Mouse (Mus musculus): ENCODE data around the gene Hsd17b1. TPM values are rescaled to one million over a fixed set of nuclear protein-coding genes. Genes with fewer than 3 reads are reported as not detected.

The Hsd17b1 gene
- total and polyA plus RNA-seq, 2 experiments from 2014 or later, result 0.27 TPM; not detected in 1

- H3K27me3 ChIP-seq (ENCODE audit: insufficient read depth, low read length), result no peaks in the 10 kb centered on the region
- no peaks in the 10 kb centered on the region for H3K9me3 ChIP-seq (ENCODE audit: low read length)
- H3K27ac ChIP-seq (ENCODE audit: low read depth, low read length), result no peak overlapping the region
- 92% methylated on average over 9 of the region's 9 CpGs for WGBS
- no peak for TF ChIP-seq CTCF (IDR thresholded peaks at IDR 0.05)
- H3K4me2 ChIP-seq (ENCODE audit: low read depth, low read length, poor library complexity, severe bottlenecking), result no peak overlapping the region
- H3K9ac ChIP-seq (replicated peaks; ENCODE audit: low read length, poor library complexity, severe bottlenecking), result no peak overlapping the region
- ATAC-seq (ENCODE audit: low FRiP score), result no peak
- no peaks in the 10 kb centered on the region for H3K4me1 ChIP-seq (ENCODE audit: insufficient read depth, low read length)
- no peak overlapping the region for H3K4me3 ChIP-seq (ENCODE audit: low read depth, low read length)
- DNase-seq (ENCODE audit: low spot score), result no peak
- peaks cover 93% of the 10 kb centered on the region for H3K36me3 ChIP-seq (ENCODE audit: insufficient read depth, low read length)
Measured at GRCm38 (mm10) chr11:101050359-101050758, 27.9 kb upstream of the Hsd17b1 start.

GRCm38 (mm10) chr11:101051051-101051493 is 27.1 kb upstream of the Hsd17b1 start:
- H3K4me2 ChIP-seq (ENCODE audit: low read depth, low read length, poor library complexity, severe bottlenecking), result no peak overlapping the region
- 85% methylated on average over 6 of the region's 6 CpGs for WGBS
- H3K4me3 ChIP-seq (ENCODE audit: low read depth, low read length), result no peak overlapping the region
- no peaks in the 10 kb centered on the region for H3K9me3 ChIP-seq (ENCODE audit: low read length)
- no peak overlapping the region for H3K9ac ChIP-seq (replicated peaks; ENCODE audit: low read length, poor library complexity, severe bottlenecking)
- ATAC-seq (ENCODE audit: low FRiP score) (no peak), DNase-seq (ENCODE audit: low spot score) (no peak)
- no peak for TF ChIP-seq CTCF (IDR thresholded peaks at IDR 0.05)
- peaks cover 93% of the 10 kb centered on the region for H3K36me3 ChIP-seq (ENCODE audit: insufficient read depth, low read length)
- no peaks in the 10 kb centered on the region for H3K4me1 ChIP-seq (ENCODE audit: insufficient read depth, low read length)
- H3K27ac ChIP-seq (ENCODE audit: low read depth, low read length), result no peak overlapping the region
- H3K27me3 ChIP-seq (ENCODE audit: insufficient read depth, low read length), result no peaks in the 10 kb centered on the region

- Histone ChIP-seq H3K27me3 (ENCODE audit: insufficient read depth, low read length) (no peaks in the 10 kb centered on the region), H3K4me1 (ENCODE audit: insufficient read depth, low read length) (no peaks in the 10 kb centered on the region), H3K9ac (replicated peaks; ENCODE audit: low read length, poor library complexity, severe bottlenecking) (no peak overlapping the region), H3K4me3 (ENCODE audit: low read depth, low read length) (no peak overlapping the region), H3K4me2 (ENCODE audit: low read depth, low read length, poor library complexity, severe bottlenecking) (no peak overlapping the region), H3K27ac (ENCODE audit: low read depth, low read length) (no peak overlapping the region), H3K36me3 (ENCODE audit: insufficient read depth, low read length) (peaks cover 92% of the 10 kb centered on the region), H3K9me3 (ENCODE audit: low read length) (no peaks in the 10 kb centered on the region)
- ATAC-seq (ENCODE audit: low FRiP score) (no peak), DNase-seq (ENCODE audit: low spot score) (no peak)
- TF ChIP-seq CTCF (IDR thresholded peaks at IDR 0.05), result no peak
- WGBS, result 85% methylated on average over 8 of the region's 8 CpGs
Measured at GRCm38 (mm10) chr11:101051617-101052016, 26.6 kb upstream of the Hsd17b1 start.

- no peak for ATAC-seq (ENCODE audit: low FRiP score)
- 92% methylated on average over 10 of the region's 10 CpGs for WGBS
- no peak for TF ChIP-seq CTCF (IDR thresholded peaks at IDR 0.05)
Measured at GRCm38 (mm10) chr11:101052751-101053473, 25.3 kb upstream of the Hsd17b1 start.

GRCm38 (mm10) chr11:101053974-101054373 is 24.2 kb upstream of the Hsd17b1 start:
- WGBS, result 100% methylated on average over 1 of the region's 1 CpGs

More at GRCm38 (mm10) chr11:101052751-101053473, 25.3 kb upstream of the Hsd17b1 start:
- no peak overlapping the region for H3K9ac ChIP-seq (replicated peaks; ENCODE audit: low read length, poor library complexity, severe bottlenecking)
- H3K4me2 ChIP-seq (ENCODE audit: low read depth, low read length, poor library complexity, severe bottlenecking), result no peak overlapping the region
- H3K36me3 ChIP-seq (ENCODE audit: insufficient read depth, low read length), result peaks cover 92% of the 10 kb centered on the region
- no peak overlapping the region for H3K27ac ChIP-seq (ENCODE audit: low read depth, low read length)
- no peaks in the 10 kb centered on the region for H3K9me3 ChIP-seq (ENCODE audit: low read length)
- no peak for DNase-seq (ENCODE audit: low spot score)
- no peaks in the 10 kb centered on the region for H3K27me3 ChIP-seq (ENCODE audit: insufficient read depth, low read length)
- no peak overlapping the region for H3K4me3 ChIP-seq (ENCODE audit: low read depth, low read length)
- no peaks in the 10 kb centered on the region for H3K4me1 ChIP-seq (ENCODE audit: insufficient read depth, low read length)

GRCm38 (mm10) chr11:101055418-101055817 is 22.8 kb upstream of the Hsd17b1 start:
- Histone ChIP-seq H3K4me3 (ENCODE audit: low read depth, low read length) (no peak overlapping the region), H3K36me3 (ENCODE audit: insufficient read depth, low read length) (peaks cover 91% of the 10 kb centered on the region), H3K4me2 (ENCODE audit: low read depth, low read length, poor library complexity, severe bottlenecking) (no peak overlapping the region), H3K9me3 (ENCODE audit: low read length) (no peaks in the 10 kb centered on the region), H3K4me1 (ENCODE audit: insufficient read depth, low read length) (no peaks in the 10 kb centered on the region), H3K9ac (replicated peaks; ENCODE audit: low read length, poor library complexity, severe bottlenecking) (no peak overlapping the region), H3K27me3 (ENCODE audit: insufficient read depth, low read length) (no peaks in the 10 kb centered on the region), H3K27ac (ENCODE audit: low read depth, low read length) (no peak overlapping the region)
- TF ChIP-seq CTCF (IDR thresholded peaks at IDR 0.05), result no peak
- DNase-seq (ENCODE audit: low spot score), result no peak
- no peak for ATAC-seq (ENCODE audit: low FRiP score)
- WGBS, result 80% methylated on average over 14 of the region's 14 CpGs

More at GRCm38 (mm10) chr11:101053974-101054373, 24.2 kb upstream of the Hsd17b1 start:
- ATAC-seq (ENCODE audit: low FRiP score), result no peak
- peak; percentile 60 for TF ChIP-seq CTCF (IDR thresholded peaks at IDR 0.05)
- no peaks in the 10 kb centered on the region for H3K27me3 ChIP-seq (ENCODE audit: insufficient read depth, low read length)
- DNase-seq (ENCODE audit: low spot score), result no peak
- peaks cover 94% of the 10 kb centered on the region for H3K36me3 ChIP-seq (ENCODE audit: insufficient read depth, low read length)
- no peak overlapping the region for H3K4me2 ChIP-seq (ENCODE audit: low read depth, low read length, poor library complexity, severe bottlenecking)
- H3K4me1 ChIP-seq (ENCODE audit: insufficient read depth, low read length), result no peaks in the 10 kb centered on the region
- no peak overlapping the region for H3K27ac ChIP-seq (ENCODE audit: low read depth, low read length)
- no peak overlapping the region for H3K9ac ChIP-seq (replicated peaks; ENCODE audit: low read length, poor library complexity, severe bottlenecking)
- no peak overlapping the region for H3K4me3 ChIP-seq (ENCODE audit: low read depth, low read length)
- H3K9me3 ChIP-seq (ENCODE audit: low read length), result no peaks in the 10 kb centered on the region

Data from midbrain, postnatal 0 days (tissue).